Mouse (Mus musculus) thymus, postnatal 0 days (tissue): Measurements from ENCODE around the gene Phb2. TPM values are rescaled to one million over a fixed set of nuclear protein-coding genes. Genes with fewer than 3 reads are reported as not detected.

Source experiments
- DNase-seq: peaks from one replicate; pipeline ENCODE4 v3.0.0-alpha.2; 2015; ENCODE audit warnings: low spot score
- microRNA counts: library from miRNA; unstranded; fragments of <30 nt; microRNA quantifications from one replicate; lab custom pipeline; 2015
- microRNA-seq: library from miRNA; unstranded; fragments of <30 nt; microRNA quantifications from one replicate; pipeline ENCODE4, GENCODE M21; 2016; ENCODE audit warnings: borderline number of aligned reads
- polyA plus RNA-seq: library from polyadenylated mRNA; unstranded; fragments of >200 nt; fragmentation: Nextera tagmentation; extraction: Ambion mirVana; gene quantifications from 2 replicates; pipeline ENCODE4 v1.2.1, GENCODE M21; 2015

Gene Phb2
- polyA plus RNA-seq, 1 experiment from 2014 or later: 321 TPM

DNA sequence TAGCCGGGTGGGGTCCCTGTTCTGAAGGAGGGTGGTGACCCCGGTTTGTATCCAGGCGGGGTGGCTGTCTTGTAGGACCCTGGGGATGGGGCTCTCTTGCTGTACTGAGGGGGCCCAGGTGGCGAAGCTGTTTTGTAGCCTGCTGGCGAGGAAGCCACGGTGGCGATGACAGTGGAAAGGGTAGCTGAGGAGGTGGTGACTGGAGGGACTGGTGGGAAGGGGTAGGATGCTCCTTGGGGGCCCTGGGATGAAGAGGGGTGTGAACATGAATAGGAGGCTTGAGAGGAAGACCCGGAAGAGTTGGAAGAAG, 34.1 kb downstream of the Phb2 start:
- DNase-seq: no peak

DNA sequence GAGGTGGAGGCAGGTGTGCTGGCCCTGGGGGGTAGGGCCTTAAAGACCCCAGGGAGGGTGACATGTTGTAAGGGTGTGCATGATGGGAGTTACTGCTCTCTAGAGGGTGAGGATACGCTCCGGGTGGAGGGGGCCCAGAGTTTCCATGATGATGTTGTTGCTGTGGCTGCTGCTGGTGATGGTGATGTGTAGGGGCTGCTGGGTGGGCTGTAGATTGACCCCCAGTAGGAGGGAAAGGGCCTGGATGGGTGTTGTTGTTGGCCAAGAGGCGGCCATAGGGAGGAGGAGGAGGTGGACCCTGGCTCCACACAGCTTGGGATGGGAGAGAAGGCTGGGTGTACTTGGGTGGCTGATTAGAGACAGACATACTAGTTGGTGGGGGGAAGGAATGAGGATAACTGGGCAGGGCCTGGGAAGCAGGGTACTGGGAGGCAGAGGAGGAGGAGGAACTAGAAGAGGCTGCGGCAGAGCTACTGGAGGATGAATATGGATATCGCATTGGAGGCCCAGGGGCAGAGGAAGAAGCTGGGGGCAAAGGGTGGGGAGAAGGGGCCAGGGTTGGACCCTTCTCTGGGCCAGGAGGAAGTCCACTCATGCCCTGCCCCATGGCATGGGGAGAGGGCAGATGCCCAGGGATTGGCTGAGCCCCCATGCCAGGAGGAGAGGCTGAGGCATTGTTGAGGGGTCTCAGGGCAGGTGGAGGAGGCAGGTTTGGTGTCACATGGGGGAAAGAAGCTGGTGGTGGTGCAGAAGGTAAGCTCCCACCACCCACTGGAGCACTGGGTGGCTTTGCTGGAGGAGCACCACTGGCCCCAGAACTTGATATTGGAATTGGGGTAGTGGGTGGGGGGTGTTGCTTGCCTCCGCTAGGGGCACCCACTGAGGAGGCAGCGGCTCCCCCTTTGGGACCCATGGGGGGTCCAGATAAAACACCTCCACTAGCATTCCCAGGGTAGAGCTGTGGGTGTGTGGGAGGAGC, 34.8 kb downstream of the Phb2 start:
- DNase-seq: no peak

DNA sequence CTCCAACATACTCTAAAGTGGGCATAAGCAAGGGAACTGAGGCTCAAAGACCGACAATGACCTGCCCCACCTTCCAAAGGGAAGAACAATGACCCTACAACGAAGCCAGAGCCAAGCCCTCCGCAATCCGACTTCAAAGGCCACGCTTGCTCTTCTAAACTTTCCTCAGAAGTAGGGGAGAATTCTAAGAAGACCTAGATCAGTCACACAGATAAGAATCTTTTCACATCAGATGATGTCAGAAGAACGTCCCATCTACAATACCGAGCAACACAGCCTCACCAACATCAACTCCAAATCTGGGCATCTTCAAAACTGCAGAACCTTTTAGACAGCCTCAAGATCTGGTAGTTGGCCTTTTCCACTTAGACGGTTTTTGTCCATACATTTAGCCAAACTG, 38.3 kb downstream of the Phb2 start:
- DNase-seq: peak; percentile 55

DNA sequence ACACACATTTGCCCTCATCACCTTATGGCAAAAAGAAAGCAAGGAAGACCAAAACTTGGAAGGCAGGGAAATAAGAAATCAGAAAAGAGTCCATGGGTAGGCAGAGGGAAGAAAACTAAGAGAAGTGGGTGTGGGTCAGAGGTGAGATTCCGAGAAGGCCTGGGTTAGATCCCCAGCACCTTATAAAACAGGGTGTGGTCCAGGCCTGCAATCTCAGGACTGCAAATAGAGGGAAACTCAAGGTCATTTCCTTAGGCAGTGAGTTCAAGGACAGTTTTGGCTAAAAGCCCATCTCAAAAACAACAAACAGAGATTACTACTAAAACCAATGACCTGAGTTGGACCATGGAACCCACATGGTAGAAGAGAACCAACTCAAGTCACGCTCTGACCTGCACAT, 41.7 kb downstream of the Phb2 start:
- no peak for DNase-seq

DNA sequence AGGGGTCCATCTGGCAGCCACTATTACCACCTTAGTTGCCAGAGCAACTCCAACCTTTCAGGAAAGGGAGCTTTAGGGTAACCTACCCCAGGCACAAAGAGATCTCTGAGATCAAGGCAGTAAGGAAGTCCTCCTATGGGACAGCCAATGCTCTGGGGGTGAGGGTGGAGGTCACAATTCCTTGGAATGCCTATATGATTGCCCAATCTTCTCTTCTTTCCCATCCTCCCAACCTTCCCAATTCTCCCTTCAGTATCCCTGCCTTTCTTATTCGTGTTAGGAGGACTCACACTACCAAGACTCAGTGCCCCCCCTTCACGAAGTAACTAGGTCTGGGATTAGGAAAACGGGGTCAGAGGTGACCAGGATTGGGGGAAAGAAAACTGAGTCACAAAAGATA, 43.2 kb downstream of the Phb2 start:
- no peak for DNase-seq

DNA sequence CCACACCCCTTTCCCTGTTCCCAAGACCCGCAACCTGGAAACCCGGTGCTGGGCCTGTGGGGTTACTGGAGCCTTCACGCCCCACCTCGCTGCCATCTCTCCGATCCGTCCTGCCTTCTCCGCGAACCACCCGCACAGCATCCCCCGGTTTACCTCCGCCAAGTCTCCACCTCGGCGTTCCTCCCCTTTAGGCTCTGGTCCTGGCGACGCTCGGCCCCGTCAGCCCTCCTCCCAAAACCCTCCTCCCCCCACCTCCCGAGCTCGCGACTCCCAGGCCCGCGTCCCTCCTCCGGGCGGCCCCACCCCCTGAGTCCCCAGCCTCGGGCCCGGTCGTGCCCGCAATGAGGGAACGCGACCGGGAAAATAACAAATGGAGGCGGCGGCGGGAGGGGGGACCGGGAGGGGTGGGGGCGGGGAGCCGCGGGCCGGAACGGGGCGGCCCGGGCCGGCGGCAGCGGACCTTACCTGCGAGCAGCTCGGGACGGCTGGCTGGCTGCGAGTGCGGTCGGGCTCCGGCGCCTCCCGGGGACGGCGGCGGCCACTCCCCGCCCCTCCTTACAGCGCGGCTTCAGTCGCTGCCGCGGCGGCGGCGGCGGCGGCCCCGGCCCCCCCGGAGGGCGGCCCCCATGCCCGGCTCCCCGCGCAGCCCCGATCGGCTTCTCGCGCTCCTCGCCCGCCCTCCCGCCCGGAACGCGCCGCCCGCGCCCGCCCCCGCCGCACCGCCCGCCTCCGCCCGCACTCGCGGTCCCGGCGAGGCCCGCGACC, 43.9 kb downstream of the Phb2 start, which contains the start of the genes Gm45234 and Atn1:
Gm45234 (minus strand) TSS at position 191 of the 765 bp plus-strand sequence.
Atn1 (minus strand) TSS at position 694 of the 765 bp plus-strand sequence.
- no peak for DNase-seq

DNA sequence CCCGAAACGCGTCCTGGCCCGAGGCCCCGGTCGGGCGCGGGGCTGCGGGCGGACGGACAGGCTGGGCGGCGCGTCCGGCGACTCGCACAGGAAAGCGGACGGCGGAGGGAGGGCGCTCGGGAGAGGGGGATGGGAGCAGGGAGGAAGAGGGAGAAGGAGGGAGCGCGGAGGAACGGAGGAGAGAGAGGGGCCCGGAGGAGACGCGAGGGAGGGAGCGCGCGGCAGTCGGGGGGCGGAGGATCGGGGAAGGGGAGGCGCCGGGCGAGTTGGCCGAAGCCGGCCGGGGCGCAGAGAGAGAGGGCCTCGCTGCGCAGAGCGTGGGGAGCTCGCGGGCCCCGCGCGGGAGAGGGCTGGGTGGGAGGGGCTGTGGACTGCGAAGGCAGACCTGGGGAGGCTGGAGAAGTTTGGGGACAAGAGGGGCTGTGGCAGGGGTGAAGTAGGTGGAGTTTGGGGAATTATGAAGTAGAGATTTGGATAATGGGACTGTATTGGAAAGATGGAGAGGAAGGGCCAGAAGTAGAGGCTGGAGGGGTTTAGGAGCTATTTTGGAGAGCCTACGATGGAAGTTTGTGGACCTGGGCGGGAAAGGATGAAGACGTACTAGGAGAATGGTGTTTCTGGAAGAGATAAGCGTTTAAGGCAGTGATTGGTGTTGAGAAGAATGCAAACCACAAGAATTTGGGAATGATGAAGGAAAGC, 44.7 kb downstream of the Phb2 start:
- DNase-seq: peak; percentile 40

DNA sequence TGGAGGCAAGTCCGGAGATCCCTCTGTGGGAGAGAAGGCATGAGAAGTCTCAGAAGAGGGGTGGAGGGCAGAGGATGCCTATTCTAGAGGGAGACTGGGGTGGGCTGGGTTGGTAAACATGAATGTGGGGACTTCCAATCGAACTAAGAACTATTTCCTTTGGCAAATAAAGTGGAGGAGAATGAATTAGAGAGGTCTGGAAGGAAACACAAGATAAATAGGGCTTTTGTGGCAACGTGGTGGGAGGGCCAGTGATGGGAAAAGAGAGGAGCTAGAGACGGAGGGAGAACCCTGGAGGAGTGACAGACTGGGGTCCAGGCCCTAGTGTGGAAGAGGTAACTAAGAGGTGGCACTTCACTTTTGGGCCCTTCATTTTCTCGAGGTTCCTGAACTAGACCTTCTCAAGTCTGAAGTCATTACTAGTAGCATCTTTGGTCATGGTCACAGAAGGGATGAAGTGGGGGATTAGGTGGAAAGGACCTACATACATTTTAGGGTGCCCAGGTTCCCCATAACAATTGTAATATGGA, 45.3 kb downstream of the Phb2 start:
- DNase-seq: no peak

DNA sequence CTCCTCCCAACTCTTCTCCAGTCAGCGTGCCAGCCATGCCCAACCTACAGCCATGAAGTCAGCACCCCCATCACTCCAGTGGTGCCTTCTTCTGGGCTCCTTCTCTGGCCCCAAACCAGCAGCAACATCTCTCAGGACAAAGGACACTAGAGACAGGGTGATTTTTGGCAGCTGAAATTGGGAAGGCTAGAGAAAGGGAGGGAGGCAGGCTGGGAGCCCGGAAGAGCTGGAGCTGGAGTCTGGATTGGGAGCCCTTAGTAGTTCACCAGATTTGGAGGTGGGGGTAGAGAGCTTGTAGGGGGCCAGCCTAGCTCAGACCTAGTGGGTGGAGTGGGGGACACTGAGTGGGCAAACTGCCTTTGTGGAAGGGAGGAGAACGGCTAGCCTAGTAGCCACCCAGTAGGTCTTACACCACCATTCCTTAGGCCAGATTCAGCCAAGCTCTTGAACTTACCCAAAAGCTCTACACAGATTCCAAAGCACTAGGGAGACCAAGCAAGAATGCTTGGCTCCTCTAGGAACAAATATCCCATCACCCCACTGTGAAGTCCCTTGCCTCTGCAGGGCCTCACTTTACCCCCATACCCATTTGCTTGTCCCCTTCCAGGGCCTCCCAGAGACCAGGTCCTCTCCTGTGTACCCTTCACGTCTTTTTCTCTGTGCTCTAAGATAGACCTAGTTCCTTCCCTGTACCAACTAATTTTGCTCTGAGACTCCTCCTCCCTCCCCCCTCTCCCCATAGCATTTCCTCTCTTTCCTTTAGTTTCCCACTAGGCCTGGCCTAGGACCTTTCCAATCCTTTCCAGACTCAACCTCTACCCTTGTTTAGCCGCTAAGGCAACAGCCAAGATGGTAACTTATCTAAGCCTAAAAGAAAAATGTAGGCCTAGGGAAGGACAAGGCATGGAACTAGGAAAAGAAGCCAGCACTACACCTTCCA, 46.0 kb downstream of the Phb2 start:
- DNase-seq: no peak

DNA sequence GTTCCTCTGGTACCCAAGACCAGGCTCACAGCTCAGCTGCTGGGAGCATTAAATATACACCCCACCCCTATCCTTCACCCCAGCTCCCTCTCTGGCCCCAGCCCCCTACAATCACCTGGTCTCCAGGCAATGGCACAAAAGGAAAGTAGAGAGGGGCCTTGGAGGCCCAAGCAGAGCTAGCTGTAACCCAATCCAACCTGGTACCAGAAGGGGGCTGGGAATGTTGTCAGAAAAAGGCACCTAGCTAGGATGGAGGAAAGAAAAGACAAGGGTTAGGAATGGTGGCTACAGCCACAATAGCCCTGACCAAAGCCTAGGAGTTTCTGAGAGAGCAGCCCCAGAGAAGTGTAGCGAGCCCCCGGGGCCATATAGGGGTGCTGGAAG, 46.7 kb downstream of the Phb2 start:
- no peak for DNase-seq

DNA sequence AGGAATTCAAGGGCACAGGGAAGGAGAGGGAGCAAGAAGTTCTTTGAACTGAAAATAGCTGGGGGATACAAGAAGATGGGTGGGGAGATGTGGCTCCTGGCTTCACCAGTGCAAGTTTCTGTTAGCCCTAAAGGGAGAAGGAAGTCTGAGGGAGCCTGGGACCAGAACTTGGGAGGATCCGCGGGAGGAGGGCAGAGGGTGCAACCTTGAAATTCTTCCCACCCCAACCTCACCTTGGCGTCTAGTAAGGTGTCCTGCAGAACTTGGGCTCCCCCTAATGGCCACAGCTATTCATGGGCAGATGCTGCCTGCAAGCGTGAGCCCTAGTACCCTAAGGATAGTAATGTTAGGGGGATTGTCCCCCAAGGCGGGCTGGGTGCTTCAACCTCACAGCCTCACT, 47.1 kb downstream of the Phb2 start:
- DNase-seq: peak; percentile 88

DNA sequence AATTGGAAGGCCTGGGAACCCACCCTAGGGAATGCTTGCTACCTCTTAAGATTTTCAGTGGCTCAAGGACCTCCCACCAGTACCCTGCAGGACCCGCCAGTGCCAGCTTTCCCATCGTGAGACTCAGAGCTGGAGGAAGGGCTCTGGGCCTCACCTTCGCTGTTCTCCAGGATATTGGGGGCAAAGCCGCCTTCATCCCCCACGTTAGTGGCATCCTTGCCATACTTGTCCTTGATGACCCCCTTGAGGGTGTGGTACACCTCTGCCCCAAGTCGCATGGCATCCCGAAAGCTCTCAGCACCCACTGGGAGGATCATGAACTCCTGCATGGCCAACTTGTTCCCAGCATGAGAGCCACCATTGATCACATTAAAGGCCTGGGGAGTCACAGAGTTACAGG, 53.8 kb downstream of the Phb2 start:
- DNase-seq: no peak

MicroRNAs within 50 kb of the gene (microRNA counts, 519-probe panel; counts per million panel counts)
- microRNA mmu-miR-141 (lab: Ali Mortazavi, UCI) (6,816 counts per million, percentile 93 among the panel's probes with 10 or more counts), microRNA mmu-miR-200c (lab: Ali Mortazavi, UCI) (6,343 counts per million, percentile 91 among the panel's probes with 10 or more counts)

Small RNA genes lying within 50 kb of the gene (microRNA-seq; reads per million reads assigned to microRNA genes)
- gene Mir141 (2,588 reads per million, percentile 80 among the genes with 10 or more reads in this experiment), gene Mir200c (11,834 reads per million, percentile 94 among the genes with 10 or more reads in this experiment)

Other genes with a start within 250 kb of the Phb2 start
- gene Clstn3, start 247.5 kb upstream of the Phb2 start, polyA plus RNA-seq: 2.7 and 2.9 TPM in 2 replicates
- gene C1rl, start 219.2 kb upstream of the Phb2 start, polyA plus RNA-seq: 0.67 and 0.85 TPM in 2 replicates
- gene C1ra, start 199.9 kb upstream of the Phb2 start, polyA plus RNA-seq: 6.5 and 7.4 TPM in 2 replicates
- 10.1 and 11.2 TPM in 2 replicates for gene C1s1, start 170.0 kb upstream of the Phb2 start, polyA plus RNA-seq
- not detected in 2 replicates for gene C1rb, start 142.0 kb upstream of the Phb2 start, polyA plus RNA-seq
- gene C1s2, start 76.3 kb upstream of the Phb2 start, polyA plus RNA-seq: 0.10 and 0.15 TPM in 2 replicates
- 77.7 and 80.4 TPM in 2 replicates for gene Lpcat3, start 49.3 kb upstream of the Phb2 start, polyA plus RNA-seq
- gene Emg1, start 158 bp upstream of the Phb2 start, polyA plus RNA-seq: 368 and 388 TPM in 2 replicates
- gene Ptpn6, start 26.4 kb downstream of the Phb2 start, polyA plus RNA-seq: 157 and 167 TPM in 2 replicates
- 541 and 549 TPM in 2 replicates for gene Grcc10, start 29.0 kb downstream of the Phb2 start, polyA plus RNA-seq
- not detected in 2 replicates for gene Gm45234, start 43.7 kb downstream of the Phb2 start, polyA plus RNA-seq
- gene Atn1, start 44.2 kb downstream of the Phb2 start, polyA plus RNA-seq: 4.5 and 4.7 TPM in 2 replicates
- gene Eno2, start 57.3 kb downstream of the Phb2 start, polyA plus RNA-seq: 3.8 TPM in 2 replicates
- gene Lrrc23, start 67.4 kb downstream of the Phb2 start, polyA plus RNA-seq: 2.4 and 3.2 TPM in 2 replicates
- gene Spsb2, start 96.3 kb downstream of the Phb2 start, polyA plus RNA-seq: 8.9 and 9.4 TPM in 2 replicates
- gene Tpi1, start 102.0 kb downstream of the Phb2 start, polyA plus RNA-seq: 231 and 275 TPM in 2 replicates
- 93.0 and 93.4 TPM in 2 replicates for gene Usp5, start 117.1 kb downstream of the Phb2 start, polyA plus RNA-seq
- 240 and 258 TPM in 2 replicates for gene Cdca3, start 117.2 kb downstream of the Phb2 start, polyA plus RNA-seq
- 2.3 and 2.4 TPM in 2 replicates for gene Gnb3, start 127.9 kb downstream of the Phb2 start, polyA plus RNA-seq
- 1.9 TPM in 2 replicates for gene P3h3, start 145.4 kb downstream of the Phb2 start, polyA plus RNA-seq
- 15.2 and 21.8 TPM in 2 replicates for gene Gpr162, start 151.6 kb downstream of the Phb2 start, polyA plus RNA-seq
- 102 TPM in 2 replicates for gene Cd4, start 175.9 kb downstream of the Phb2 start, polyA plus RNA-seq
- 5.5 and 6.1 TPM in 2 replicates for gene Lag3, start 199.4 kb downstream of the Phb2 start, polyA plus RNA-seq
- gene Ptms, start 207.8 kb downstream of the Phb2 start, polyA plus RNA-seq: 204 and 256 TPM in 2 replicates
- 267 and 277 TPM in 2 replicates for gene Mlf2, start 219.1 kb downstream of the Phb2 start, polyA plus RNA-seq